Mouse (Mus musculus) CD4-positive helper T cell, adult 2 months (primary cell): ENCODE measurements around the gene Pgk1.
"Not testable (repeated sequence)": the region's sequence is repeated elsewhere in the genome, so short reads cannot be mapped to it uniquely, and the experiment has no call there.

Source experiments
- DNase-seq: peaks from one replicate; pipeline ENCODE4 v3.0.0-alpha.2; 2012; ENCODE audit warnings: low read depth, missing footprints, low spot score

Pgk1 gene

GRCm38 (mm10) chrX:106186713-106187649 lies at the start of gene Pgk1:
Gene Pgk1 (plus strand): TSS chrX:106187100.
- DNase-seq: peak; percentile 95

- DNase-seq: peak; percentile 5
Observed at GRCm38 (mm10) chrX:106139309-106140070, 47.4 kb upstream of the Pgk1 start.

- DNase-seq: no peak
Observed at GRCm38 (mm10) chrX:106142936-106143335, 44.0 kb upstream of the Pgk1 start, which contains the start of gene Tlr13. Gene Tlr13 (plus strand): TSS chrX:106143204.

- DNase-seq: no peak
Observed at GRCm38 (mm10) chrX:106148185-106148584, 38.7 kb upstream of the Pgk1 start.

- no peak for DNase-seq
Observed at GRCm38 (mm10) chrX:106149460-106149859, 37.4 kb upstream of the Pgk1 start.

- no peak for DNase-seq
Observed at GRCm38 (mm10) chrX:106154180-106154586, 32.7 kb upstream of the Pgk1 start.

GRCm38 (mm10) chrX:106155892-106156291 lies 31.0 kb upstream of the Pgk1 start:
- DNase-seq: no peak

GRCm38 (mm10) chrX:106163995-106164394 lies 22.9 kb upstream of the Pgk1 start:
- DNase-seq: no peak

GRCm38 (mm10) chrX:106164555-106164954 lies 22.3 kb upstream of the Pgk1 start:
- no peak for DNase-seq

- peak; percentile 40 for DNase-seq
Observed at GRCm38 (mm10) chrX:106165089-106165488, 21.8 kb upstream of the Pgk1 start.

GRCm38 (mm10) chrX:106171106-106171852 lies 15.6 kb upstream of the Pgk1 start:
- DNase-seq: peak; percentile 75

GRCm38 (mm10) chrX:106171853-106172154 lies 15.1 kb upstream of the Pgk1 start:
- peak; percentile 29 for DNase-seq

GRCm38 (mm10) chrX:106176331-106176730 lies 10.6 kb upstream of the Pgk1 start:
- DNase-seq: no peak

- DNase-seq: no peak
Observed at GRCm38 (mm10) chrX:106184279-106184678, 2.6 kb upstream of the Pgk1 start.

- no peak for DNase-seq
Observed at GRCm38 (mm10) chrX:106185706-106186105, 1.2 kb upstream of the Pgk1 start.

GRCm38 (mm10) chrX:106187737-106188136 lies 837 bp downstream of the Pgk1 start:
- DNase-seq: peak; percentile 56

GRCm38 (mm10) chrX:106189356-106189755 lies 2.5 kb downstream of the Pgk1 start:
- DNase-seq: peak; percentile 22

- DNase-seq: no peak
Observed at GRCm38 (mm10) chrX:106190091-106190490, 3.2 kb downstream of the Pgk1 start.

- not testable (repeated sequence) for DNase-seq
Observed at GRCm38 (mm10) chrX:106194361-106194760, 7.5 kb downstream of the Pgk1 start.

GRCm38 (mm10) chrX:106197308-106197707 lies 10.4 kb downstream of the Pgk1 start:
- DNase-seq: no peak

- DNase-seq: no peak
Observed at GRCm38 (mm10) chrX:106198904-106199303, 12.0 kb downstream of the Pgk1 start.

- DNase-seq: no peak
Observed at GRCm38 (mm10) chrX:106209100-106209499, 22.2 kb downstream of the Pgk1 start.
